Mouse (Mus musculus): ENCODE measurements around the gene Arf6. TPM values are rescaled to one million over a fixed set of nuclear protein-coding genes. Genes with fewer than 3 reads are reported as not detected.

The Arf6 gene
- total and polyA plus RNA-seq, 2 experiments from 2014 or later: 52.9 to 110 TPM

DNA sequence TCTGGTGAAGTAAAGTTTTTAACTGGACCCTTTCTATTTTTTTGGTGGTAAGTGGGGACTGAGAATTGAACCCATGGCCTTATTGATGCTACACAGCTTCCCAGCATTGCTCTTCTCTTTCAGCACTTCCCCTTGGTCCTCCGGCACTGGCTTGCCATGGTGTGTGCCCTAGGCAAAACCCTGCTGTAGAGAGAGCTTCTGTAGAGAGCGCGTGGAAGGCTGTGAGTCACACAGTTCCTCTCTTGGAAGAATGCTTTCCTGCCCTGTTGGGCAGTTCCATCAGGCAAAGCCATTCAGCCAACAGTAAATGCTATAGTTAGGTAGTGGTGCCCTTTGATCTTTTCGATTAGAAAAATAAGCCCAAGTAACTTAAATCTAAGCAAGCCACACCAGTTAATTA is 47.7 kb downstream of the Arf6 start:
- ATAC-seq: no peak
- H3K27ac ChIP-seq (ENCODE audit: low read depth, low read length): no peak overlapping the region
- H3K9me3 ChIP-seq (ENCODE audit: low read length): no peaks in the 10 kb centered on the region
- H3K4me2 ChIP-seq (ENCODE audit: low read depth): no peak overlapping the region
- no peak overlapping the region for H3K4me3 ChIP-seq (ENCODE audit: low read depth, low read length)
- no peaks in the 10 kb centered on the region for H3K4me1 ChIP-seq (ENCODE audit: insufficient read depth)
- H3K27me3 ChIP-seq (ENCODE audit: insufficient read depth, low read length): no peaks in the 10 kb centered on the region
- TF ChIP-seq CTCF (IDR thresholded peaks at IDR 0.05; ENCODE audit: low read depth): no peak
- DNase-seq: no peak
- H3K36me3 ChIP-seq (ENCODE audit: insufficient read depth): no peaks in the 10 kb centered on the region
- no peak overlapping the region for H3K9ac ChIP-seq
- 90% methylated on average over 4 of the region's 4 CpGs for WGBS

DNA sequence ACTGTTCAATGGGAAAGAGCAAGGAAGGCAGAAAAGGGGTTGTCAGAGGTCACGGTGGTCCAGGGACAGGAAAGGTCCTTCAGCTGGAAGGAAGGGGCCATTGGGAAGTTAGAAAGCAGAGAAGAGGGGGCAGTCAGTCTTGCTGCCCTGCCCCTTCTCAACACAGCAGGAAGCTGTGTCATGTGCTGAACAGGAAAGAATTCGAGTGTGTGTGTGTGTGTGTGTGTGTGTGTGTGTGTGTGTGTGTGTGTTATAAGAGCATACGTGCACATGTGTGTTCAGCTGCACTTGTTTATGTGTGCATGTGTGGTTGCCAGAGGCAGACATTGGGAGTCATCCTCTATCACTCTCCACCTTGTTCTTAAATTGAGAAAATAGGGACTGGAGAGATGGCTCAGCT is 48.8 kb downstream of the Arf6 start:
- Histone ChIP-seq H3K9ac (no peak overlapping the region), H3K4me2 (ENCODE audit: low read depth) (no peak overlapping the region), H3K27me3 (ENCODE audit: insufficient read depth, low read length) (no peaks in the 10 kb centered on the region), H3K36me3 (ENCODE audit: insufficient read depth) (no peaks in the 10 kb centered on the region), H3K27ac (ENCODE audit: low read depth, low read length) (no peak overlapping the region), H3K4me3 (ENCODE audit: low read depth, low read length) (no peak overlapping the region), H3K9me3 (ENCODE audit: low read length) (no peaks in the 10 kb centered on the region), H3K4me1 (ENCODE audit: insufficient read depth) (no peaks in the 10 kb centered on the region)
- no peak for DNase-seq
- no peak for ATAC-seq
- no peak for TF ChIP-seq CTCF (IDR thresholded peaks at IDR 0.05; ENCODE audit: low read depth)
- WGBS: 74% methylated on average over 3 of the region's 3 CpGs

DNA sequence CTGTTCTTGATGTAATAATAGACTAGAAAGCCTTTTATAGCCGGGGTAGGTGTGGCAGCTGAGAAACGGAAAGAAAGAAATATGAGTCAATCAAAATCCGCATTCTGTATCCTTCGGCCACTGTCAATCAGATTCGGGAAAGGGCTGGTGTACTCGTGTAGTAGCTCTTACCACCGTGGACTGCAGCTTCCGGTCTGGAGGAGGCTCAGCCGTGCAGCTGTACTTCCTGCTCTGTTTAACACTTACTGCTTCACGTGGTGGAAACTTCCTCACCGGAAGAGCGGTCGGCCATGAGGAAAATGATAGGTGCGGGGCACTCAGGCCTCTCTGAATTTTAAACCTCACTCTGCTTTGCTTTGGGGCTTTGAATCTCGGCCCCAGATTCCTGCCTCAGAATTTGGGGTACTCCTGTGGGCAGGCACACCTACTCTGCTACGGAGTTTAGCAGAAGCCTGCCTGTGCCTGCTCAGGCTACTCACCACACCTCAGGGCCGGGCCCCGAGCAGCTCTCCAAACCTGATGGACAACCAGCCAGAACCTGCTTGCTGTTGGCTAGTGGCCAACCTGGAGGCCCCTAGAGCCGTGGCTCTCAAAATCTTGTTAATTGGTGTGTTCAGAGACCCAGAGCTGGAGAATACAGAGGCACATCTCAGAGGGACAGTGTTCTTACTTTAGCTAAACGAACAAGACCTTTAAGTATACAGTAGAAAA is 51.0 kb downstream of the Arf6 start:
- DNase-seq (no peak), ATAC-seq (no peak)
- no peak overlapping the region for H3K4me3 ChIP-seq (ENCODE audit: low read depth, low read length)
- no peak overlapping the region for H3K9ac ChIP-seq
- H3K9me3 ChIP-seq (ENCODE audit: low read length): no peaks in the 10 kb centered on the region
- TF ChIP-seq CTCF (IDR thresholded peaks at IDR 0.05; ENCODE audit: low read depth): no peak
- no peak overlapping the region for H3K27ac ChIP-seq (ENCODE audit: low read depth, low read length)
- no peaks in the 10 kb centered on the region for H3K4me1 ChIP-seq (ENCODE audit: insufficient read depth)
- no peaks in the 10 kb centered on the region for H3K36me3 ChIP-seq (ENCODE audit: insufficient read depth)
- H3K27me3 ChIP-seq (ENCODE audit: insufficient read depth, low read length): no peaks in the 10 kb centered on the region
- H3K4me2 ChIP-seq (ENCODE audit: low read depth): no peak overlapping the region
- 85% methylated on average over 20 of the region's 20 CpGs for WGBS

Small RNA genes lying within 50 kb of the gene (microRNA-seq; reads per million reads assigned to microRNA genes)
- 0.24 to 0.77 reads per million in 2 experiments for gene Gm47299
- gene Gm47305: 0 reads per million in 2 experiments

Other genes starting within 250 kb of the Arf6 start
- 333 and 593 TPM in 2 replicates for gene Rps29, start 213.0 kb upstream of the Arf6 start, total RNA-seq (2014; rRNA removed)
- gene Rps29, start 213.0 kb upstream of the Arf6 start, polyA plus RNA-seq (2015; fragmentation: Nextera tagmentation; extraction: Ambion mirVana): 1,372 and 1,968 TPM in 2 replicates
- 0.71 and 0.85 TPM in 2 replicates for gene Lrr1, start 203.3 kb upstream of the Arf6 start, total RNA-seq (2014; rRNA removed)
- gene Lrr1, start 203.3 kb upstream of the Arf6 start, polyA plus RNA-seq (2015; fragmentation: Nextera tagmentation; extraction: Ambion mirVana): 2.3 and 3.6 TPM in 2 replicates
- 194 and 311 TPM in 2 replicates for gene Rpl36al, start 188.1 kb upstream of the Arf6 start, total RNA-seq (2014; rRNA removed)
- gene Rpl36al, start 188.1 kb upstream of the Arf6 start, polyA plus RNA-seq (2015; fragmentation: Nextera tagmentation; extraction: Ambion mirVana): 396 and 530 TPM in 2 replicates
- gene Mgat2, start 188.0 kb upstream of the Arf6 start, total RNA-seq (2014; rRNA removed): 61.7 and 66.6 TPM in 2 replicates
- 49.1 and 50.5 TPM in 2 replicates for gene Mgat2, start 188.0 kb upstream of the Arf6 start, polyA plus RNA-seq (2015; fragmentation: Nextera tagmentation; extraction: Ambion mirVana)
- 4.5 and 5.7 TPM in 2 replicates for gene Gm49383, start 175.0 kb upstream of the Arf6 start, total RNA-seq (2014; rRNA removed)
- gene Gm49383, start 175.0 kb upstream of the Arf6 start, polyA plus RNA-seq (2015; fragmentation: Nextera tagmentation; extraction: Ambion mirVana): 8.8 and 11.7 TPM in 2 replicates
- gene Dnaaf2, start 173.7 kb upstream of the Arf6 start, total RNA-seq (2014; rRNA removed): 6.7 and 6.8 TPM in 2 replicates
- 8.4 and 9.4 TPM in 2 replicates for gene Dnaaf2, start 173.7 kb upstream of the Arf6 start, polyA plus RNA-seq (2015; fragmentation: Nextera tagmentation; extraction: Ambion mirVana)
- 0.52 and 5.1 TPM in 2 replicates for gene Gm49384, start 167.9 kb upstream of the Arf6 start, total RNA-seq (2014; rRNA removed)
- gene Gm49384, start 167.9 kb upstream of the Arf6 start, polyA plus RNA-seq (2015; fragmentation: Nextera tagmentation; extraction: Ambion mirVana): 6.7 and 7.8 TPM in 2 replicates
- 3.8 and 5.0 TPM in 2 replicates for gene Pole2, start 144.0 kb upstream of the Arf6 start, total RNA-seq (2014; rRNA removed)
- 2.1 and 2.6 TPM in 2 replicates for gene Pole2, start 144.0 kb upstream of the Arf6 start, polyA plus RNA-seq (2015; fragmentation: Nextera tagmentation; extraction: Ambion mirVana)
- gene Klhdc1, start 131.0 kb upstream of the Arf6 start, total RNA-seq (2014; rRNA removed): 11.2 and 12.8 TPM in 2 replicates
- gene Klhdc1, start 131.0 kb upstream of the Arf6 start, polyA plus RNA-seq (2015; fragmentation: Nextera tagmentation; extraction: Ambion mirVana): 22.0 and 23.7 TPM in 2 replicates
- gene Klhdc2, start 75.5 kb upstream of the Arf6 start, total RNA-seq (2014; rRNA removed): 330 and 340 TPM in 2 replicates
- gene Klhdc2, start 75.5 kb upstream of the Arf6 start, polyA plus RNA-seq (2015; fragmentation: Nextera tagmentation; extraction: Ambion mirVana): 260 and 264 TPM in 2 replicates
- 44.4 and 47.7 TPM in 2 replicates for gene Nemf, start 15.0 kb upstream of the Arf6 start, total RNA-seq (2014; rRNA removed)
- 47.6 and 64.7 TPM in 2 replicates for gene Nemf, start 15.0 kb upstream of the Arf6 start, polyA plus RNA-seq (2015; fragmentation: Nextera tagmentation; extraction: Ambion mirVana)
- gene Gm9887, start 308 bp downstream of the Arf6 start, total RNA-seq (2014; rRNA removed): 1.6 and 1.8 TPM in 2 replicates
- gene Gm9887, start 308 bp downstream of the Arf6 start, polyA plus RNA-seq (2015; fragmentation: Nextera tagmentation; extraction: Ambion mirVana): 1.1 and 1.8 TPM in 2 replicates
- 8.9 and 13.8 TPM in 2 replicates for gene Vcpkmt, start 210.9 kb downstream of the Arf6 start, total RNA-seq (2014; rRNA removed)
- 39.2 and 42.1 TPM in 2 replicates for gene Vcpkmt, start 210.9 kb downstream of the Arf6 start, polyA plus RNA-seq (2015; fragmentation: Nextera tagmentation; extraction: Ambion mirVana)